Mouse (Mus musculus) brain, embryonic 14.5 days (tissue): Measurements from ENCODE around the gene Fcrla.

Experiments used
- CTCF ChIP-seq: fragments of 200-500 bp; IDR thresholded peaks from 2 replicates; pipeline ENCODE4 v1.5.1; 2012; ENCODE audit warnings: inconsistent platforms, mild to moderate bottlenecking, moderate library complexity, borderline replicate concordance; ENCODE audit not compliant: insufficient read depth, insufficient read length; ENCODE audit errors: extremely low read depth
- POLR2A ChIP-seq: fragments of 200-500 bp; IDR thresholded peaks from 2 replicates; pipeline ENCODE4 v1.6.1; 2012; ENCODE audit warnings: mild to moderate bottlenecking, inconsistent platforms, borderline replicate concordance; ENCODE audit not compliant: poor library complexity, insufficient read depth, insufficient read length, severe bottlenecking; ENCODE audit errors: extremely low read depth

GRCm38 (mm10) chr1:170933386-170933920 is 6.1 kb upstream of the Fcrla start:
- TF ChIP-seq POLR2A, result no peak
- no peak for TF ChIP-seq CTCF
